Mouse (Mus musculus) thymus, adult 2 months (tissue): ENCODE data around the gene Rnpepl1.

Source experiments
- CTCF ChIP-seq: fragments of 200-500 bp; IDR thresholded peaks from 2 replicates; pipeline ENCODE4 v1.5.1; 2012; ENCODE audit warnings: mild to moderate bottlenecking, control low read depth, low read length, moderate library complexity, borderline replicate concordance; ENCODE audit not compliant: control insufficient read depth, poor library complexity, insufficient read depth; ENCODE audit errors: extremely low read depth
- POLR2A ChIP-seq: fragments of 200-500 bp; IDR thresholded peaks from 2 replicates; pipeline ENCODE4 v1.6.1; 2012; ENCODE audit warnings: mild to moderate bottlenecking, low read length, control low read depth, moderate library complexity; ENCODE audit not compliant: control insufficient read depth, poor library complexity, insufficient read depth; ENCODE audit errors: extremely low read depth

- TF ChIP-seq CTCF = no peak
- no peak for TF ChIP-seq POLR2A
Observed at GRCm38 (mm10) chr1:92914239-92914638, 3.7 kb downstream of the Rnpepl1 start.
